Mouse (Mus musculus) limb, embryonic 10.5 days (tissue): ENCODE measurements at regions not wholly inside any gene's neighbourhood (a gene's known extent, or its start where the extent isn't known, plus 50 kb on each side); places are given as distances from the start of the nearest gene placed in this dataset.

ENCODE experiments used
- DNase-seq: peaks from one replicate; pipeline ENCODE4 v3.0.0-alpha.2; 2017; ENCODE audit warnings: low spot score
- H3K27ac ChIP-seq: fragments of 300-500 bp; sonication (generic); 2 replicates; pipeline ENCODE4 v1.5.1; 2016; ENCODE audit warnings: mild to moderate bottlenecking
- H3K27me3 ChIP-seq: fragments of 300-500 bp; sonication (generic); 2 replicates; pipeline ENCODE4 v1.6.1; 2016; ENCODE audit warnings: low read depth, mild to moderate bottlenecking; ENCODE audit not compliant: poor library complexity, severe bottlenecking
- H3K36me3 ChIP-seq: fragments of 300-500 bp; sonication (generic); 2 replicates; pipeline ENCODE4 v1.6.1; 2016; ENCODE audit warnings: mild to moderate bottlenecking, moderate library complexity
- H3K4me1 ChIP-seq: fragments of 300-500 bp; sonication (generic); 2 replicates; pipeline ENCODE4 v1.6.1; 2016
- H3K4me3 ChIP-seq: fragments of 300-500 bp; sonication (generic); 2 replicates; pipeline ENCODE4 v1.5.1; 2016; ENCODE audit warnings: mild to moderate bottlenecking, moderate library complexity
- H3K9me3 ChIP-seq: fragments of 300-500 bp; sonication (generic); replicated peaks from 2 replicates; pipeline ENCODE4 v1.6.1; 2016; ENCODE audit warnings: mild to moderate bottlenecking
- WGBS: fragments of 180-500 bp; shearing (Covaris S2); methylation state at CpG from one replicate; pipeline ENCODE4 v1.1.7; 2016; 5-methylcytosine and 5-hydroxymethylcytosine counted together

DNA sequence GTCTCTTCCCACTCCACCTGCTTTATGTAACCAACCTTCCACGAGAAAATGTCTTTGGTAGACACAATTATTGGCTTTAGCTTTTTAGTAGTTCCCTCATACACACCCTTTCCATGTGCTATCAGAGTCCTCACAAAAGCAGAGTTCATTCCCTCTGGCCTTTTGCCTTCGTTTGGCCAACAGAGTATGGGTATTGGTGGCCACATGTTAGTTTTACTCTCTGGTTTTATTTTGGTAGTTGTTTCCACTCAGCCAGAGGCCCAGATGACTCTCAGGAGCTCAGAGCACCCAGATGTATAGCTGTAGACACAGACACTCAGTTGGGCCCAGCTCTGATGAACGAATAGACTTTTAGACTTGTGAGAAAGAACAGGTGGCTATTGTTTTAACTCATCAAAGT is 286.4 kb downstream of the Pten start:
- Histone ChIP-seq H3K36me3 (no peaks in the 10 kb centered on the region), H3K4me1 (peaks cover 2% of the 10 kb centered on the region; the same call in 1 of the 2 replicates), H3K9me3 (no peaks in the 10 kb centered on the region), H3K4me3 (no peak overlapping the region), H3K27ac (no peak overlapping the region), H3K27me3 (no peaks in the 10 kb centered on the region)
- WGBS: 85% methylated on average over 3 of the region's 3 CpGs
- DNase-seq: no peak

DNA sequence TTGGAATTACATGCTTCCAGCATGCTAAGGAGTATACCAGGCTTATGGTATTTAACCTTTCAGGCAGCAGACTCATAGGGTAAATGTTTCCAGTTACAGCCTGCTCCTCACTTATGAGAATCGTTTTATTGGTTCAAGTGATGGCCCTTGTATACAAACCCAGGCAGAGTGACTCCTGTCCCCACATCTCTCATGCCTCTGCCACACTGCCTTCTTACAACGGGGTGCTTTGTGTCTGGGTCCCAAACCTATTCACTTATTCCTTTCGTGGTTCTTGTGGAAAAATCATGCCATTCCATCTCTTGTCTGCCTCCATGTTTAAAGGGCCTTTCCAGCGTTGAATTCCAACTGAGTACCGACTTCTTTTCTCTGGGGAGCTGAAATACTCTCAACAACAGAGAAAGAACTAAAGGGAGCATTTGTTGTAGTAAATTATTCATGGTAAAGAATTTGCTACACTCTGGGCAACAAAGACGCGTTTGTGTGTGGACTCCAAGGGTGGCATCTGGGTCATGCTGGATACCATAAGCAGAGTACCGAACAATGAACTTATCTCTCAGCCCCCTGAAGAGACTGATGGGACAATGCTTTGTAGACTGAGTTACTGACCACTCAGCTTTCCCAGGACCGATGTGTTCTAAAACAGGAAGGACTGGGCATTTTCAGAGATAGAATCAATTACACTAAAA is 291.6 kb downstream of the Pten start:
- Histone ChIP-seq H3K27me3 (no peaks in the 10 kb centered on the region), H3K4me3 (no peak overlapping the region), H3K27ac (no peak overlapping the region), H3K9me3 (no peaks in the 10 kb centered on the region), H3K4me1 (no peaks in the 10 kb centered on the region), H3K36me3 (no peaks in the 10 kb centered on the region)
- 87% methylated on average over 9 of the region's 9 CpGs for WGBS
- DNase-seq: no peak

DNA sequence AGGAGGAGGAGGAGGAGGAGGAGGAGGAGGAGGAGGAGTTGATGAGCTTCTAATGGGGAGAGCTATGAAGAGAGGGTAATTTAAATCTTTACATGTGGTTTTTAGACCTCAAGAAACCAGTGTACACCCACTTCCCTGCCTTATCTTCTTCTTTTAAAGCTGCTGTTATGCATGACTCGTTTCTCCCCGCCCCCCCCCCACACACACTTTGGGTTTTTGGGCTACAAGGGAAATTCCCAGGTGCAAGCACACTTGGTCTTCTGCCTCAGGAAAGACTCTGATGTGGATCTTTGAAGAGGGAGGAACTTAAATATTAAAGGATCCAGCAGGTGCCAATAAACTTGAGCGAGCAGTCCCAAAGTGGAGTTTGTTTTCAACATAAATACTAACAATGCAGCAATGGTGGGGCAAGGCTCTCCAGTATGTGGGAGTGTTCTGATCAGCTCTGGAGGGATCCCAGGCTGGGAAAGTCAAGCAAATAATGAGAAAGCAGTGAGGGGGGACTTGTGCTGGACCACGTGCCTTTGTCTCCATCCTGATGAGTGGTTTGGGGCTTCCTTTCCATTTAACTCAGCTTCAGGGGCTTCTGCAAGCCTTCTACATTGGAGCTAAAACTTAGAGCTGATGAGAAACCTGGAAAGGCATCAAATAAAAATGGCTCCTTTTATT is 296.0 kb downstream of the Pten start:
- no peak overlapping the region for H3K4me3 ChIP-seq
- WGBS: 84% methylated on average over 4 of the region's 4 CpGs
- H3K36me3 ChIP-seq: no peaks in the 10 kb centered on the region
- H3K27me3 ChIP-seq: no peaks in the 10 kb centered on the region
- DNase-seq: no peak
- H3K27ac ChIP-seq: no peak overlapping the region
- no peaks in the 10 kb centered on the region for H3K9me3 ChIP-seq
- no peaks in the 10 kb centered on the region for H3K4me1 ChIP-seq

DNA sequence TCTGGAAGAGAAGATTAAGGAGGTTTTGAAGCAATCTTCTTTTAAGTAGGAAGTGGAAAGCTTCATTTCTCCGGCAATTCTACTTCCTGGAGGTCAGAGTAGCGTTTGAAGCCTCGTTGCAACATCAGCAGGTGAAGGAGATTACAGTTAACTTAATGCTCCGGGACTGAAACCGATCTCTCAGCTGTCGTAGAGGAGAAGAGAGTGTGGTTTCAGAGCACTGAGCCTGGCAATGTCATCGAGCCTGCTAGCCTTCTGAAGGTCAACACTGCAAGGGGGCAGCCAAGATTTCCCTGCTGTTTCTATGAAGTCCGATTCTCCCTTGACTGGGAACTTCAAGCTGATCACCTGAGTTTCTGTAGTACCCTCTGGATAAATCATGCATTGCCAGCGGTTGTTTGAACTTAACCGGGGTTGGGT is 299.1 kb downstream of the Pten start:
- Histone ChIP-seq H3K36me3 (no peaks in the 10 kb centered on the region), H3K4me1 (no peaks in the 10 kb centered on the region), H3K27ac (no peak overlapping the region), H3K9me3 (no peaks in the 10 kb centered on the region), H3K27me3 (no peaks in the 10 kb centered on the region), H3K4me3 (no peak overlapping the region)
- WGBS: 73% methylated on average over 10 of the region's 10 CpGs
- no peak for DNase-seq

DNA sequence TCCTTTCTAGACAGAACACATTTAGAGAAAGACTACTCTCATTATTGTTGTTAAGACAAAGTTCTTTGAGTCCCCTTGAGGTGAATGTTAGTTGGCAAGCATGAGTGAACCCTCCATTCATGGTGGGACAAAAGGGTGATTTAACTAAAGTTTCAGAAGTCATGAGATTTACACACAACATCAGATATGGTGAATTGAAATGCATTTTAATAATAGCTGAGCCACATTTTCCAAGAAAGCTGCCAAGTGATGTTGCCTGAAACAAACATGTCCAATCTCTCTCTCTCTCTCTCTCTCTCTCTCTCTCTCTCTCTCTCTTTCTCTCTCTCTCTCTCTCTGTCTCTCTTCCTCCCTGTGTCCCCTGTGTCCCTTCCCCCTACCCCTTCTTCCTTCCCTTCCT is 303.7 kb downstream of the Pten start:
- no peak for DNase-seq
- H3K4me1 ChIP-seq: no peaks in the 10 kb centered on the region
- H3K4me3 ChIP-seq: no peak overlapping the region
- no peaks in the 10 kb centered on the region for H3K36me3 ChIP-seq
- no peaks in the 10 kb centered on the region for H3K27me3 ChIP-seq
- no peak overlapping the region for H3K27ac ChIP-seq
- no peaks in the 10 kb centered on the region for H3K9me3 ChIP-seq

DNA sequence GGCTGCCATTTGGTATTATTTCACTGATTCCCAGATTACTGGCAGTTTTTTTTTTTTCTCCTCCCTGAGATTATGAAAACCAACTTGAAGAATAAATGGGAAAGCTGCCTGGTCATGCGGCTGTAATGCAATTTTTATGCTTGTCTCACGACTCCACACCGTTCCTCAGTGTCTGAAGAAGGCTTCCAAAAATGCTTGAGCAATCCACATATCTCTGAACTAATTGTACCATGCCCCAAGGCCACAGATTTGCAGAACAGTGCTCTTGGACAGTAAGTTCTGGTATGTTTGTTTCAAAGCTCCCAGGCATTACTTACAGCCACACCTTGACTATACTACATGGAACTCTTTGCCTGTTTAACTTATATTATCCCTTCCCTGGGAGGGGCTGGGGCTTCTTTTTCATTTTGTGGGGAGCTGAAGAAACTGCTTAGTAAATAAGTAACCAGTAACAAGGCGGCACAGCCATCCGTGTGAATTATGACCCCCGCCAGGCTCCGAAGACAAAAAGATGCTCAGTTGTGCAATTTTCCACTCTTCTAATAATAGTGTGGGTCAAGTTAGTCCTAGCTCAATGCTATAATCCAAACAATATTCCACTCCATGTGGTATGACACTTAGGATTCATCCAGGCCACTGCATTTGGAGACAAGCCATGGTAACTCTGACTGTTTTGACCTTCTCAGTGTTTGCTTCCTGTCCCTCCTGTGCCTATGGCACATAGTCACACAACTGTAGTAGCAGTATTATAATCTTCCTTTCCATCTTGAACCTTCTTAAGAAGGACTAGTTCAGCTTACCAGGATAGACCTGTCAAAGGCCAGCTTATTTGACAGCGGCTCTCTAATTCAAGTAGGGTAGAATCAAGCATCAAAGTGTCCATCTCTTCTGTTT is 305.1 kb downstream of the Pten start:
- Histone ChIP-seq H3K4me1 (no peaks in the 10 kb centered on the region), H3K4me3 (no peak overlapping the region), H3K27me3 (no peaks in the 10 kb centered on the region), H3K36me3 (no peaks in the 10 kb centered on the region), H3K27ac (no peak overlapping the region), H3K9me3 (no peaks in the 10 kb centered on the region)
- 86% methylated on average over 8 of the region's 8 CpGs for WGBS
- no peak for DNase-seq

DNA sequence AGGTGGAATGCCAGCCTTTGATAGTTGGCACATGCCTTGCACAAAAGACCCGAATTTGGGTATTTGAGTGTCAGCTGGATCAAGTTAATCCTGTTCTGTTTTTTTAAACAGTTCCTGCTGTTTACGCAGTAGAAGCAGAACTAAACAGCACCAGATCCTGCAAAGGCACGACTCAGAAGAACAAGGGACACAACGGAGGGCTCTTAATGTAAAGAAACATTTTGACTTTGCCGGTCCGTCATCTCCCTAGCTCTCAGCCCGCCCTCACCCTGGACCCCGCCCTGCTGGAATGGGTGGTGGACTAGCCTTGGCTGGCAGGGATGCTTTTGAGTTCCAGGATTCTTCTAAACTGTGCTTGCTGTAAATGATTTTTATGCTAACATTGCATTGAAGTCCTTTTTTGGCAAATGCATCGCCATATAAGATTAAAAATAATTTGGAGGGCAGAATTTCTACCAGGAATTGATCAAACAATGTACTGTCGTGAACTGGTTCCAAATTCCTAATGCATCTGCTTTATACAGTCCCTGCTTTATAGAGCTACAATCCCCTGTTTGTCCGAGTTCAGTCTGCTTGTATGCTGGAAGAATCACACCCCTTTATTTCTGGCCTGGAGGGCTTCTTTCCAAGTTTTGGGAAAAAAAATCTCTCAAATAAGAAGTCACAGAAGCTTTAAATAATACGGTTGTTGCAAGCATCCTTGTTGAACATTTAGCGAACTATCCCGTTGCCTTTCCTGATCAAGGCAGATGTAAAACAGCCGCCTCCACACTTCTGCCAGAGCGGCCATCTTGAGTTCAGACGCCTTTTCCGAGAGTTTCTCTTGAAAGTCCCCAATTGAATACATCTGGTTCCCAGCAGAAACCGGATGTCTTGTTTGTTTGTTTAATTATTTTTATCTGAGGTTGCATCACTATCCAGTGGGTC is 308.2 kb downstream of the Pten start:
- H3K27ac ChIP-seq: no peak overlapping the region; the same call in 1 of the 2 replicates
- no peak overlapping the region for H3K4me3 ChIP-seq
- no peaks in the 10 kb centered on the region for H3K9me3 ChIP-seq
- 78% methylated on average over 19 of the region's 19 CpGs for WGBS
- H3K27me3 ChIP-seq: no peaks in the 10 kb centered on the region
- H3K36me3 ChIP-seq: no peaks in the 10 kb centered on the region
- no peak for DNase-seq
- H3K4me1 ChIP-seq: peaks cover 5% of the 10 kb centered on the region; the same call in 1 of the 2 replicates

DNA sequence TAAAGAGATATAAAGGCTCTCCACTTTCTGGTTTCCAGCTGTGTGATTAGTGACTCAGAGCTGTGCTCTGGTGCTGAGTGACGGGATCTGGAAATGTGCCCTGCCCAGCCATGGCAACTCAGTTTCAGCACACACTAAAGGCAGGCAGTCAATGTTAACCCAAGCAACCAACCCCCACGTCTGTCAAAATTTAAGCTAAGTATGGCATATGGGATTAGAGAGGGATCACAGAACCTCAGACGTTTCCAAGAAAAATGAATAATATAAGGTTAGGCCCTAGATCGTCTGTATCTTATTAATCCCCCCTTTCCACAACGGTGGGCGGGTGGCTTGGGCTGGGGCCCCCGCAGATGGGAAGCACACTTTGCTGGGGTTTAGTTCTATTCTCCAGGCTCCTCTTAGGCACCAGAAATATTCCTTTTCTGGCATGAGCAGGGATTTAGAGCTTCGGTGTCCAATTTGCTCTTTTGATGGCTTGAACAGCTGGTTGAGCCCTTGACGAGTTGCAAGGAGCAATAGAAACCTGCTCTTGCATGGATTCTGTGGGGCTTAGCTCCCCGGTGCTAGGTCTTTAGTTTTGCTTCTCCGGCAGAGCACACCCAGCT is 311.2 kb downstream of the Pten start:
- no peaks in the 10 kb centered on the region for H3K27me3 ChIP-seq
- peaks cover 5% of the 10 kb centered on the region; the same call in 1 of the 2 replicates for H3K4me1 ChIP-seq
- WGBS: 69% methylated on average over 11 of the region's 11 CpGs
- H3K36me3 ChIP-seq: no peaks in the 10 kb centered on the region
- no peak overlapping the region for H3K27ac ChIP-seq
- no peak overlapping the region for H3K4me3 ChIP-seq
- no peak for DNase-seq
- no peaks in the 10 kb centered on the region for H3K9me3 ChIP-seq

DNA sequence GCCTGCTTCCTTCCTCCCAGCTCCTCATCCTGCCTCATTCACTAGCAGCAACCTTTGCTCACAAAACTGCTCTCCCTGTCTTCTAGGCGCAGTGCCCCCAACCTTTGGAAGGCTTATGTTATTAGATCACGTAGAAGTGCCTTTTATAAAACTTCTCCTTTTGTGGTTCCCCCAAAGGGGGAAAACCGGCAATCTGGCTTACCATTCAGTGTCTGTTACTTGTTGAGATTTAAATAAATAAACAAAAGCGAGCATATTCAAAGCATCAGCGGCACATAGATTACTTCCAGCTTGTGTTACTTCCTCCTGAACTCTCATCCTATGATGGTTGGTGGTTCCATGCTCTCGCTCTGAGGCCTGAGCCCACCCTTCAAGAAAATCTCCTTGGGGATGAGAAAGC is 312.5 kb downstream of the Pten start:
- peaks cover 5% of the 10 kb centered on the region; the same call in 1 of the 2 replicates for H3K4me1 ChIP-seq
- H3K27ac ChIP-seq: no peak overlapping the region
- WGBS: 72% methylated on average over 6 of the region's 6 CpGs
- no peak overlapping the region for H3K4me3 ChIP-seq
- H3K36me3 ChIP-seq: no peaks in the 10 kb centered on the region
- H3K9me3 ChIP-seq: no peaks in the 10 kb centered on the region
- no peak for DNase-seq
- no peaks in the 10 kb centered on the region for H3K27me3 ChIP-seq

DNA sequence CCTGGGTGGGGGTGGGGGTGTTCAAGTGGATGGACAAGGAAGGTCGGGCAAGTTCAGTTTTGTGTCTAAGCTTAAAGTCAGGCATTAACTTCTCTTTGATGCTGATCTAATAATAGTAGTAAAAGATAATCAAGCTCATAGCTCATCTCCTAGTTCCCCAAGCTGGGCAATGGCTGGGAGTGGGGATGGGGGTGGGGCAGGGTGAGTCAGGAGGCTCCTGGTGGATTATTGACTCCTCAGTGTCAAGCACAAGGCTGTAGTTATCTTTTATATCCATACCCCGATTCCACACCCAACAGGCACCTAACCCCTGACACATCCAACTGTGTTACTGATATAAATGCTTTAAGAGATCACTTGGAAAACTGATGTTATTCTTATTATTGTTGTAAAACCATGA is 315.0 kb downstream of the Pten start:
- Histone ChIP-seq H3K4me3 (no peak overlapping the region), H3K27me3 (no peaks in the 10 kb centered on the region), H3K4me1 (peaks cover 5% of the 10 kb centered on the region; the same call in 1 of the 2 replicates), H3K36me3 (no peaks in the 10 kb centered on the region), H3K27ac (no peak overlapping the region), H3K9me3 (no peaks in the 10 kb centered on the region)
- no peak for DNase-seq
- WGBS: 90% methylated on average over 2 of the region's 2 CpGs

DNA sequence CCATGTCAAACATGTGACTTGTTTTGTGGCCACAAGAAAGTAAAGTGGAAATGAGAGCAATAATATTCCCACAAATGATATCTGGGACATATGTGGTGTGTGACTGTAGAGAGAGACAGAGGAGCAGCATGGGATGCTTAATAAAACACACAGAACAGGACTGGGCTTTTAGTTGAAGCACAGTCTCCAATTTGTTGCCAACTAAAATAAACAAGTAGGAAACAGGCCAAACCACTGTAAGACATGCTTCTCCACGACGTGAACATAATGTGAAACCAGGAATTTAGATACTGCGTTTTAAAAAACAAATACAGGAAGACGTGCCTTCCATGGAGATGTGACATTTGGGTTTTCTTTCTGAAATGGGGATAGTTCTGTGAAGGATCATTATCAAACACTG is 317.2 kb downstream of the Rnls start:
- 83% methylated on average over 4 of the region's 4 CpGs for WGBS

More for the DNA sequence above, 317.2 kb downstream of the Rnls start:
- Histone ChIP-seq H3K4me1 (no peaks in the 10 kb centered on the region), H3K27me3 (no peaks in the 10 kb centered on the region), H3K36me3 (no peaks in the 10 kb centered on the region), H3K9me3 (no peaks in the 10 kb centered on the region), H3K27ac (no peak overlapping the region), H3K4me3 (no peak overlapping the region)
- DNase-seq: no peak
